Mouse (Mus musculus): Measurements from ENCODE around the gene Fggy. TPM values are rescaled to one million over a fixed set of nuclear protein-coding genes. Genes with fewer than 3 reads are reported as not detected.

Fggy gene
- polyA plus RNA-seq, 1 experiment = 11.4 TPM

GRCm38 (mm10) chr4:95541382-95542038 is 15.8 kb upstream of the Fggy start:
- no peak overlapping the region for H3K4me3 ChIP-seq (replicated peaks; ENCODE audit: insufficient read depth, low read depth, low read length)
- H3K27me3 ChIP-seq (ENCODE audit: control insufficient read depth, insufficient read depth, low read length) = no peaks in the 10 kb centered on the region
- no peaks in the 10 kb centered on the region for H3K4me1 ChIP-seq (ENCODE audit: control insufficient read depth, insufficient read depth, low read length)
- DNase-seq = no peak
- H3K27ac ChIP-seq (ENCODE audit: insufficient read depth, low read length) = no peak overlapping the region
- no peak for TF ChIP-seq POLR2A (IDR thresholded peaks at IDR 0.05; ENCODE audit: borderline replicate concordance, insufficient read depth, low read length)
- no peak for TF ChIP-seq CTCF (IDR thresholded peaks at IDR 0.05; ENCODE audit: borderline replicate concordance, insufficient read depth, low read depth, low read length)
- 73% methylated on average over 3 of the region's 3 CpGs for WGBS

- WGBS = 97% methylated on average over 4 of the region's 4 CpGs
- no peak for DNase-seq
- no peak overlapping the region for H3K27ac ChIP-seq (ENCODE audit: insufficient read depth, low read length)
- no peaks in the 10 kb centered on the region for H3K4me1 ChIP-seq (ENCODE audit: control insufficient read depth, insufficient read depth, low read length)
- TF ChIP-seq POLR2A (IDR thresholded peaks at IDR 0.05; ENCODE audit: borderline replicate concordance, insufficient read depth, low read length) (no peak), CTCF (IDR thresholded peaks at IDR 0.05; ENCODE audit: borderline replicate concordance, insufficient read depth, low read depth, low read length) (no peak)
- H3K27me3 ChIP-seq (ENCODE audit: control insufficient read depth, insufficient read depth, low read length) = no peaks in the 10 kb centered on the region
- no peak overlapping the region for H3K4me3 ChIP-seq (replicated peaks; ENCODE audit: insufficient read depth, low read depth, low read length)
Measured at GRCm38 (mm10) chr4:95542039-95542790, 15.1 kb upstream of the Fggy start.

GRCm38 (mm10) chr4:95543529-95543928 is 13.8 kb upstream of the Fggy start:
- no peak for TF ChIP-seq CTCF (IDR thresholded peaks at IDR 0.05; ENCODE audit: borderline replicate concordance, insufficient read depth, low read depth, low read length)
- no peak for TF ChIP-seq POLR2A (IDR thresholded peaks at IDR 0.05; ENCODE audit: borderline replicate concordance, insufficient read depth, low read length)
- 83% methylated on average over 4 of the region's 4 CpGs for WGBS
- DNase-seq = no peak
- no peaks in the 10 kb centered on the region for H3K4me1 ChIP-seq (ENCODE audit: control insufficient read depth, insufficient read depth, low read length)
- H3K4me3 ChIP-seq (replicated peaks; ENCODE audit: insufficient read depth, low read depth, low read length) = no peak overlapping the region
- H3K27me3 ChIP-seq (ENCODE audit: control insufficient read depth, insufficient read depth, low read length) = no peaks in the 10 kb centered on the region
- no peak overlapping the region for H3K27ac ChIP-seq (ENCODE audit: insufficient read depth, low read length)

GRCm38 (mm10) chr4:95556663-95557332 is 509 bp upstream of the Fggy start:
- no peaks in the 10 kb centered on the region for H3K27me3 ChIP-seq (ENCODE audit: control insufficient read depth, insufficient read depth, low read length)
- TF ChIP-seq CTCF (IDR thresholded peaks at IDR 0.05; ENCODE audit: borderline replicate concordance, insufficient read depth, low read depth, low read length) (no peak), POLR2A (IDR thresholded peaks at IDR 0.05; ENCODE audit: borderline replicate concordance, insufficient read depth, low read length) (no peak)
- H3K4me3 ChIP-seq (replicated peaks; ENCODE audit: insufficient read depth, low read depth, low read length) = peak overlapping the region; percentile 80
- WGBS = 37% methylated on average over 16 of the region's 16 CpGs
- DNase-seq = no peak
- no peaks in the 10 kb centered on the region for H3K4me1 ChIP-seq (ENCODE audit: control insufficient read depth, insufficient read depth, low read length)
- no peak overlapping the region for H3K27ac ChIP-seq (ENCODE audit: insufficient read depth, low read length)

GRCm38 (mm10) chr4:95558271-95558888 is 1.1 kb downstream of the Fggy start:
- no peak for TF ChIP-seq POLR2A (IDR thresholded peaks at IDR 0.05; ENCODE audit: borderline replicate concordance, insufficient read depth, low read length)
- no peak overlapping the region for H3K4me3 ChIP-seq (replicated peaks; ENCODE audit: insufficient read depth, low read depth, low read length)

GRCm38 (mm10) chr4:95571621-95572020 is 14.3 kb downstream of the Fggy start:
- no peak for DNase-seq
- H3K27me3 ChIP-seq (ENCODE audit: control insufficient read depth, insufficient read depth, low read length) = no peaks in the 10 kb centered on the region
- H3K4me1 ChIP-seq (ENCODE audit: control insufficient read depth, insufficient read depth, low read length) = no peaks in the 10 kb centered on the region
- no peak overlapping the region for H3K27ac ChIP-seq (ENCODE audit: insufficient read depth, low read length)
- no peak for TF ChIP-seq POLR2A (IDR thresholded peaks at IDR 0.05; ENCODE audit: borderline replicate concordance, insufficient read depth, low read length)
- TF ChIP-seq CTCF (IDR thresholded peaks at IDR 0.05; ENCODE audit: borderline replicate concordance, insufficient read depth, low read depth, low read length) = no peak
- 80% methylated on average over 3 of the region's 3 CpGs for WGBS
- no peak overlapping the region for H3K4me3 ChIP-seq (replicated peaks; ENCODE audit: insufficient read depth, low read depth, low read length)

More at GRCm38 (mm10) chr4:95558271-95558888, 1.1 kb downstream of the Fggy start:
- H3K4me1 ChIP-seq (ENCODE audit: control insufficient read depth, insufficient read depth, low read length) = no peaks in the 10 kb centered on the region
- H3K27ac ChIP-seq (ENCODE audit: insufficient read depth, low read length) = no peak overlapping the region
- no peaks in the 10 kb centered on the region for H3K27me3 ChIP-seq (ENCODE audit: control insufficient read depth, insufficient read depth, low read length)
- WGBS = 36% methylated on average over 4 of the region's 4 CpGs
- DNase-seq = peak; percentile 11 to 12

GRCm38 (mm10) chr4:95573704-95574103 is 16.4 kb downstream of the Fggy start:
- no peak for DNase-seq

More at GRCm38 (mm10) chr4:95573704-95574103, 16.4 kb downstream of the Fggy start:
- Histone ChIP-seq H3K27ac (ENCODE audit: insufficient read depth, low read length) (no peak overlapping the region), H3K27me3 (ENCODE audit: control insufficient read depth, insufficient read depth, low read length) (no peaks in the 10 kb centered on the region), H3K4me3 (replicated peaks; ENCODE audit: insufficient read depth, low read depth, low read length) (no peak overlapping the region), H3K4me1 (ENCODE audit: control insufficient read depth, insufficient read depth, low read length) (no peaks in the 10 kb centered on the region)
- no peak for TF ChIP-seq POLR2A (IDR thresholded peaks at IDR 0.05; ENCODE audit: borderline replicate concordance, insufficient read depth, low read length)
- TF ChIP-seq CTCF (IDR thresholded peaks at IDR 0.05; ENCODE audit: borderline replicate concordance, insufficient read depth, low read depth, low read length) = no peak
